In the genomic region with DNA sequence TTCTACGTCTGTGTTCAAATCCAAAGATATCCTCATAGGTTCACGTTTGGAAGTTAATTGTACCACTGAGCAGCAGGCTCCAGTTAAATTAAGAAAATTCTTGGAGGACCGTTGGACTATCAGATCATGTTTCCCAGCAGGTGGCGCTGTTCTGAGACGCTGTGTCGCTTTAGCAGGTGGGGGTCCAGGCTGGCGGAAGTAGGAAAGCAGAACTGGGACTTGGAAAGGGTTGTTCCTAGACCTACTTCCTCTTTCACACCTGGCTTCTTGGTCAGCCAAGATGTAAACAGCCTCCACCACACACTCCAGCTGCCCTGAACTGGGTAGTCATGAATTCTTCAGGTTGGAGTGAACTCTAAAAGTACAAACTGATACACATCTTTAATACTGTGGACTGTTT, we compare ENCODE assay signal across 9 mouse cellular contexts.
DNase-seq lines count a peak whose midpoint lies in the region; ATAC-seq and TF ChIP-seq lines count a peak whose summit lies in the region.
"Had no signal": no experiment of that assay in that cellular context is flagged by ENCODE, and none has a peak within 500 bp of the region (broad histone marks: within the 10 kb centered on the region; RNA-seq: fewer than 3 reads in every experiment).

No protein-coding gene starts in this region.

- ATAC-seq in midbrain, embryonic 14.5 days (ENCODE audit: low FRiP score, low TSS enrichment): no peak
- no peak for ATAC-seq in midbrain, embryonic 15.5 days (replicated peaks)
- no peak for ATAC-seq in frontal cortex, adult (ENCODE audit: low TSS enrichment)

- no peak overlapping the region for H3K4me2 ChIP-seq in midbrain, embryonic 14.5 days (ENCODE audit: low read length)
- no peak overlapping the region for H3K4me2 ChIP-seq in midbrain, embryonic 15.5 days
- H3K4me2 ChIP-seq: neural tube, embryonic 13.5 days had no signal

- H3K9me3 ChIP-seq in midbrain, embryonic 14.5 days (ENCODE audit: control insufficient read depth, low read length): no peaks in the 10 kb centered on the region
- H3K9me3 ChIP-seq in midbrain, embryonic 15.5 days: no peaks in the 10 kb centered on the region
- H3K9me3 ChIP-seq: neural tube, embryonic 13.5 days had no signal

- H3K27ac ChIP-seq in cerebellum, adult 2 months (ENCODE audit: insufficient read depth, low read length): no peak overlapping the region
- H3K27ac ChIP-seq in midbrain, embryonic 14.5 days (replicated peaks; ENCODE audit: low read depth, low read length): no peak overlapping the region
- H3K27ac ChIP-seq in midbrain, embryonic 15.5 days: no peak overlapping the region
- H3K27ac ChIP-seq: neural tube, embryonic 13.5 days had no signal

- no peaks in the 10 kb centered on the region for H3K36me3 ChIP-seq in midbrain, embryonic 14.5 days (ENCODE audit: control insufficient read depth, insufficient read depth, low read length)
- no peaks in the 10 kb centered on the region for H3K36me3 ChIP-seq in midbrain, embryonic 15.5 days (replicated peaks)
- H3K36me3 ChIP-seq: neural tube, embryonic 13.5 days had no signal

- 0 out of 2 replicates have a peak, but pooled peaks have one; percentile 6 for TF ChIP-seq CTCF in cerebellum, adult 2 months (IDR thresholded peaks at IDR 0.05; ENCODE audit: borderline replicate concordance, insufficient read depth, low read depth, low read length)

- H3K4me3 ChIP-seq in cerebellum, adult 2 months (replicated peaks; ENCODE audit: insufficient read depth, low read depth, low read length): no peak overlapping the region
- H3K4me3 ChIP-seq in midbrain, embryonic 14.5 days (replicated peaks; ENCODE audit: low read depth, low read length): no peak overlapping the region
- H3K4me3 ChIP-seq in midbrain, embryonic 15.5 days: no peak overlapping the region
- H3K4me3 ChIP-seq: neural tube, embryonic 13.5 days had no signal

- H3K4me1 ChIP-seq in cerebellum, adult 2 months (ENCODE audit: control insufficient read depth, insufficient read depth, low read length): no peaks in the 10 kb centered on the region
- H3K4me1 ChIP-seq in midbrain, embryonic 14.5 days (ENCODE audit: control insufficient read depth, insufficient read depth, low read length): no peaks in the 10 kb centered on the region
- H3K4me1 ChIP-seq in midbrain, embryonic 15.5 days: no peaks in the 10 kb centered on the region
- H3K4me1 ChIP-seq: neural tube, embryonic 13.5 days had no signal

- H3K27me3 ChIP-seq in cerebellum, adult 2 months (ENCODE audit: control insufficient read depth, insufficient read depth, low read length): no peaks in the 10 kb centered on the region
- no peaks in the 10 kb centered on the region for H3K27me3 ChIP-seq in midbrain, embryonic 14.5 days (ENCODE audit: control insufficient read depth, insufficient read depth, low read length)
- no peaks in the 10 kb centered on the region for H3K27me3 ChIP-seq in midbrain, embryonic 15.5 days (replicated peaks)
- H3K27me3 ChIP-seq: neural tube, embryonic 13.5 days had no signal

- WGBS in cerebellum, adult 2 months: 65% methylated on average over 7 of the region's 7 CpGs
- WGBS in midbrain, embryonic 14.5 days: 68% methylated on average over 7 of the region's 7 CpGs
- 54% methylated on average over 7 of the region's 7 CpGs for WGBS in midbrain, embryonic 15.5 days

- H3K9ac ChIP-seq in midbrain, embryonic 14.5 days (replicated peaks; ENCODE audit: low read length): no peak overlapping the region
- no peak overlapping the region for H3K9ac ChIP-seq in midbrain, embryonic 15.5 days
- H3K9ac ChIP-seq: neural tube, embryonic 13.5 days had no signal

- no peak for DNase-seq in cerebellum, adult 2 months
- DNase-seq in cerebellum, adult 8-10 months: no peak
- peak; percentile 27 for DNase-seq in midbrain, embryonic 14.5 days
- DNase-seq in induced T-regulatory cell, adult 2 months (ENCODE audit: low read depth): peak; percentile 65
- DNase-seq in spleen, adult 18-20 months: peak; percentile 56 to 65
- DNase-seq in cerebellum, postnatal 36 days: no peak

- TF ChIP-seq POLR2A in cerebellum, adult 2 months (IDR thresholded peaks at IDR 0.05; ENCODE audit: borderline replicate concordance, insufficient read depth, low read length): no peak

Comparison
In these comparisons a context has a peak if more than half of its experiments do, and no peak if none do; other contexts are left out.
1. DNase-seq: peak in midbrain, embryonic 14.5 days (single experiment), induced T-regulatory cell, adult 2 months (single experiment) and spleen, adult 18-20 months (2 of 2); none in cerebellum, adult 2 months (0 of 2), cerebellum, adult 8-10 months (single experiment) and cerebellum, postnatal 36 days (0 of 2).